Mouse (Mus musculus) lung, embryonic 14.5 days (tissue): Measurements from ENCODE around the gene Notch1. TPM values are rescaled to one million over a fixed set of nuclear protein-coding genes. Genes with fewer than 3 reads are reported as not detected.

ENCODE experiments used
- ATAC-seq: fragments of 200-750 bp; cut with Nextera tagmentation; 2 replicates; pipeline ENCODE4 v1.8.0; 2017; ENCODE audit warnings: mild to moderate bottlenecking, moderate TSS enrichment, moderate library complexity; ENCODE audit not compliant: insufficient read depth
- DNase-seq: peaks from one replicate; pipeline ENCODE4 v3.0.0-alpha.2; 2015
- H3K27ac ChIP-seq: fragments of 300-500 bp; sonication (generic); 2 replicates; pipeline ENCODE4 v1.5.1; 2014; ENCODE audit warnings: low read depth, mild to moderate bottlenecking, moderate library complexity
- H3K27me3 ChIP-seq: fragments of 300-500 bp; sonication (generic); 2 replicates; pipeline ENCODE4 v1.6.1; 2014; ENCODE audit warnings: low read length, control low read depth; ENCODE audit not compliant: insufficient read depth
- H3K36me3 ChIP-seq: fragments of 300-500 bp; sonication (generic); 2 replicates; pipeline ENCODE4 v1.6.1; 2014; ENCODE audit warnings: control low read depth; ENCODE audit not compliant: insufficient read depth
- H3K4me1 ChIP-seq: fragments of 300-500 bp; sonication (generic); 2 replicates; pipeline ENCODE4 v1.6.1; 2014; ENCODE audit warnings: antibody characterized with exemption, control low read depth; ENCODE audit not compliant: insufficient read depth
- H3K4me2 ChIP-seq: fragments of 300-500 bp; sonication (generic); 2 replicates; pipeline ENCODE4 v1.6.1; 2014; ENCODE audit warnings: mild to moderate bottlenecking
- H3K4me3 ChIP-seq: fragments of 300-500 bp; sonication (generic); 2 replicates; pipeline ENCODE4 v1.5.1; 2014; ENCODE audit warnings: low read depth, low read length
- H3K9ac ChIP-seq: fragments of 300-500 bp; sonication (generic); 2 replicates; pipeline ENCODE4 v1.6.1; 2014
- H3K9me3 ChIP-seq: fragments of 300-500 bp; sonication (generic); 2 replicates; pipeline ENCODE4 v1.6.1; 2016; ENCODE audit warnings: low read depth, low read length, control low read depth
- CTCF ChIP-seq: IDR thresholded peaks from 2 replicates; pipeline ENCODE4 v1.5.1; 2016; ENCODE audit warnings: antibody characterized with exemption, low read depth
- WGBS: fragments of 180-500 bp; shearing (Covaris S2); extraction: QIAGEN DNeasy Blood & Tissue Kit; methylation state at CpG from one replicate; pipeline ENCODE4 v1.1.7; 2014; 5-methylcytosine and 5-hydroxymethylcytosine counted together
- polyA plus RNA-seq: library from polyadenylated mRNA; unstranded; fragments of >200 nt; fragmentation: Nextera tagmentation; extraction: Ambion mirVana; gene quantifications from 2 replicates; pipeline ENCODE4 v1.2.1, GENCODE M21; 2014

The Notch1 gene
- polyA plus RNA-seq, 1 experiment from 2014 or later = 44.0 TPM

DNA sequence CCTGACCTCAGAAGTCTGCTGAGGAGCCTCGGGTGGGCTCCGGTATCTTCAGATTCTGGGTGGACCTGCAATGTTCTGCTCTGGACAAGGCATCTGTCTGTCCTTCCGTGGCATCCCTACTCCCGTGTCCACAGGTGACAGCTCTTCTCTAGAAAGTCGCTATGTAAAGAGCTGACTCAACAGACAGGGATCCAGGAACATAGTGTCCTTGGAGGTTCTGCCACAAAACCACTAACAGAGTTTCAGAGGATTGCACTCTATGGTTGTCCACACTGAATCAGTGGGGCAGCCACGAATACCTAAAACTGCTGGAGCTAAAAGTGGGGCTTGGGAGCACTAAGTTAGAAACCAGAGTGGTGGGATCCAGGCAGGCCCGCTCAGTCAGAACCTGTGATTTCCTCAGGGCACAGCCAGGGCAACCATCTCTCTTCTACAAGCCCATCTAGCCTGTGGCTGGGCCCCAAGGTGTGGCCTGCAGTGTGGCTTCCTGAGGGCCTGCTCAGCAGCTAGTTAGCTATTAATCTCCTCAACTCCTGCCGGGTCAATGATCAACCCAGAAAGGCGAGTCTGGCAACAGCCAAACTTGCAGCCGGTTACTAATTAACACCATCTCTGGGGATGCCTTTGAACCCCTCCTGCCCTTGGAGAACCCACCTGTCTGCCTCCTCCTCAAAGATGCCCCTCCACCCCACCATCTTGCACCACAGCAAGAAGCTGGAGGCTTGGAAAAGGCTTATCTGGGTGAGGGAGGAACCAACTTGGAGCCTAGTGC, 34.6 kb downstream of the Notch1 start:
- TF ChIP-seq CTCF = no peak
- Histone ChIP-seq H3K4me3 (no peak overlapping the region), H3K27me3 (no peaks in the 10 kb centered on the region), H3K36me3 (peaks cover 73% of the 10 kb centered on the region), H3K4me2 (peak overlapping the region; percentile 37; the same call in 1 of the 2 replicates), H3K27ac (peak overlapping the region; percentile 91), H3K9ac (no peak overlapping the region), H3K4me1 (peaks cover 35% of the 10 kb centered on the region), H3K9me3 (no peaks in the 10 kb centered on the region)
- WGBS = 54% methylated on average over 10 of the region's 10 CpGs
- ATAC-seq (peak; percentile 70), DNase-seq (peak; percentile 79)

GRCm38 (mm10) chr2:26480911-26481310, 35.6 kb downstream of the Notch1 start:
- DNase-seq = no peak
- H3K27me3 ChIP-seq = no peaks in the 10 kb centered on the region
- no peak overlapping the region for H3K4me3 ChIP-seq
- no peaks in the 10 kb centered on the region for H3K9me3 ChIP-seq
- ATAC-seq = no peak
- 90% methylated on average over 12 of the region's 12 CpGs for WGBS
- H3K9ac ChIP-seq = no peak overlapping the region
- H3K4me2 ChIP-seq = no peak overlapping the region
- H3K27ac ChIP-seq = no peak overlapping the region
- peaks cover 83% of the 10 kb centered on the region for H3K36me3 ChIP-seq
- peaks cover 25% of the 10 kb centered on the region for H3K4me1 ChIP-seq
- TF ChIP-seq CTCF = no peak

DNA sequence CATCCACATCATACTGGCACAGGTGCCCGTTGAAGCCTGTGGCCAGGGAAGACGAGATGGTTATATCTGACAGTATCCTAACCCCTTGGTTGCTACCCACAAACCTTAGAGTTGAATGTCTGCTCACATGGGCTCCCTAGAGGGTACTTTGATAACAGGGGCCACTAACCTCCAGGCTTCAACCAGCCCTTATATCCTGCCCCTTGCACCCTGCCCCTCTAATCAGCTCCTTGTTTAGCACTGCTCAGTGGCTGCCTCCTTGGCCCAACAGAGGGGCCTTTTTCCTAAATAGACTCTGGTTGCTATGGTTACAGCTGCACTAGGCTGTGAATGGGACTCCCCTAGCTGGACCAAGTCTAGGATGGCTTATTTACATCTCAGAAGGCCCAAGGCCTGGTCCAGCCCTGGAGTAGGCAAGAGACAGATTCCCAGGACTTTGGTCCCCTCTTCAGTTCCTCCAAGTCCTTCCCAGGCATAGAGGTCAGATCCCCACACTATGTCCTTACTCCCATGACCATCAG, 37.7 kb downstream of the Notch1 start:
- H3K4me2 ChIP-seq = no peak overlapping the region
- H3K36me3 ChIP-seq = peaks cover 86% of the 10 kb centered on the region
- no peak overlapping the region for H3K4me3 ChIP-seq
- H3K9me3 ChIP-seq = no peaks in the 10 kb centered on the region
- no peaks in the 10 kb centered on the region for H3K27me3 ChIP-seq
- DNase-seq = no peak
- no peak for ATAC-seq
- WGBS = 87% methylated on average over 2 of the region's 2 CpGs
- no peak overlapping the region for H3K27ac ChIP-seq
- no peak for TF ChIP-seq CTCF
- no peak overlapping the region for H3K9ac ChIP-seq
- peaks cover 12% of the 10 kb centered on the region; the same call in 1 of the 2 replicates for H3K4me1 ChIP-seq

- Histone ChIP-seq H3K4me1 (peaks cover 4% of the 10 kb centered on the region; the same call in 1 of the 2 replicates), H3K4me2 (no peak overlapping the region), H3K9ac (no peak overlapping the region), H3K36me3 (peaks cover 90% of the 10 kb centered on the region), H3K9me3 (no peaks in the 10 kb centered on the region), H3K27me3 (no peaks in the 10 kb centered on the region), H3K27ac (0 out of 2 replicates have a peak overlapping the region, but pooled peaks have one; percentile 8), H3K4me3 (no peak overlapping the region)
- ATAC-seq = no peak
- no peak for TF ChIP-seq CTCF
- WGBS = 93% methylated on average over 7 of the region's 7 CpGs
- no peak for DNase-seq
These were observed 38.6 kb downstream of the Notch1 start for GRCm38 (mm10) chr2:26477911-26478310.

GRCm38 (mm10) chr2:26475505-26476430, 40.7 kb downstream of the Notch1 start:
- Histone ChIP-seq H3K9me3 (no peaks in the 10 kb centered on the region), H3K9ac (peak overlapping the region; percentile 11; the same call in 1 of the 2 replicates), H3K27ac (peak overlapping the region; percentile 80), H3K36me3 (peaks cover 99% of the 10 kb centered on the region), H3K27me3 (no peaks in the 10 kb centered on the region), H3K4me3 (no peak overlapping the region), H3K4me1 (no peaks in the 10 kb centered on the region), H3K4me2 (no peak overlapping the region)
- TF ChIP-seq CTCF = 0 out of 2 replicates have a peak, but pooled peaks have one; percentile 6
- peak; percentile 20; the same call in 1 of the 2 replicates for ATAC-seq
- no peak for DNase-seq
- 71% methylated on average over 13 of the region's 13 CpGs for WGBS

GRCm38 (mm10) chr2:26474789-26475504, 41.5 kb downstream of the Notch1 start:
- Histone ChIP-seq H3K36me3 (peaks cover 99% of the 10 kb centered on the region), H3K9ac (peak overlapping the region; percentile 11; the same call in 1 of the 2 replicates), H3K9me3 (no peaks in the 10 kb centered on the region), H3K4me2 (no peak overlapping the region), H3K4me3 (no peak overlapping the region), H3K27me3 (no peaks in the 10 kb centered on the region), H3K4me1 (no peaks in the 10 kb centered on the region), H3K27ac (peak overlapping the region; percentile 80; the same call in 1 of the 2 replicates)
- WGBS = 38% methylated on average over 9 of the region's 9 CpGs
- ATAC-seq = peak; percentile 48; the same call in 1 of the 2 replicates
- peak; percentile 50 for TF ChIP-seq CTCF
- peak; percentile 69 for DNase-seq
